Mouse (Mus musculus): ENCODE results near the gene Epn1. TPM values are rescaled to one million over a fixed set of nuclear protein-coding genes. Genes with fewer than 3 reads are reported as not detected.

Gene Epn1
- polyA plus RNA-seq, 1 experiment from 2014 or later, result 77.9 TPM

- Histone ChIP-seq H3K4me2 (no peak overlapping the region), H3K27me3 (ENCODE audit: insufficient read depth, low read length) (no peaks in the 10 kb centered on the region), H3K9ac (no peak overlapping the region), H3K27ac (ENCODE audit: low read depth) (no peak overlapping the region), H3K9me3 (ENCODE audit: low read depth, low read length) (no peaks in the 10 kb centered on the region), H3K4me3 (ENCODE audit: low read depth, low read length) (no peak overlapping the region), H3K4me1 (ENCODE audit: insufficient read depth) (no peaks in the 10 kb centered on the region), H3K36me3 (ENCODE audit: insufficient read depth) (peaks cover 92% of the 10 kb centered on the region)
- DNase-seq (no peak), ATAC-seq (ENCODE audit: insufficient read depth) (no peak)
- WGBS, result 91% methylated on average over 15 of the region's 15 CpGs
- no peak for TF ChIP-seq CTCF (IDR thresholded peaks at IDR 0.05; ENCODE audit: low read depth)
Measured at GRCm38 (mm10) chr7:5091008-5091728, 11.1 kb downstream of the Epn1 start.

DNA sequence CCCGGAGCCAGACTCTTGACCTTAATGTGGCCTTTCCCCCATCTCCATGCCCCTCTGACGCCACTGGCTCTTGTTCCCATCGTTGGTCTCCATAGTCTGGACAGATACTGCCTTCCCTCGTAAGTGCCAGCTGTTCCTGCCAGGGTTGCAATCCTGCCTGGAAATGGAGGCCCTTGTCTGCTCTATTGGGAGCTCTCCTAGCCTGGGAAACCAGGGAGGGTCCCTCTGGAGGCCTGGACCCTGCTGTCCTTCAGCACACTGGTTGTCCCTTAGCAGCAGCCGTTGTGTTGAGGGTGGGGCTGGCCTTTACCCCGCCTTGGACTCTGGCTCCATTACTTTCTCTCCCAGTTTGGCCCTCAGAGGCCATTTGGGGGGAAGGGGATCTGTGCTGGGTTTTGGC is 12.3 kb downstream of the Epn1 start:
- H3K4me1 ChIP-seq (ENCODE audit: insufficient read depth), result no peaks in the 10 kb centered on the region
- 68% methylated on average over 6 of the region's 6 CpGs for WGBS
- H3K27me3 ChIP-seq (ENCODE audit: insufficient read depth, low read length), result no peaks in the 10 kb centered on the region
- H3K4me3 ChIP-seq (ENCODE audit: low read depth, low read length), result no peak overlapping the region
- H3K4me2 ChIP-seq, result no peak overlapping the region
- DNase-seq, result no peak
- H3K36me3 ChIP-seq (ENCODE audit: insufficient read depth), result peaks cover 93% of the 10 kb centered on the region
- H3K9me3 ChIP-seq (ENCODE audit: low read depth, low read length), result no peaks in the 10 kb centered on the region
- ATAC-seq (ENCODE audit: insufficient read depth), result no peak
- no peak overlapping the region for H3K9ac ChIP-seq
- no peak for TF ChIP-seq CTCF (IDR thresholded peaks at IDR 0.05; ENCODE audit: low read depth)
- H3K27ac ChIP-seq (ENCODE audit: low read depth), result no peak overlapping the region

DNA sequence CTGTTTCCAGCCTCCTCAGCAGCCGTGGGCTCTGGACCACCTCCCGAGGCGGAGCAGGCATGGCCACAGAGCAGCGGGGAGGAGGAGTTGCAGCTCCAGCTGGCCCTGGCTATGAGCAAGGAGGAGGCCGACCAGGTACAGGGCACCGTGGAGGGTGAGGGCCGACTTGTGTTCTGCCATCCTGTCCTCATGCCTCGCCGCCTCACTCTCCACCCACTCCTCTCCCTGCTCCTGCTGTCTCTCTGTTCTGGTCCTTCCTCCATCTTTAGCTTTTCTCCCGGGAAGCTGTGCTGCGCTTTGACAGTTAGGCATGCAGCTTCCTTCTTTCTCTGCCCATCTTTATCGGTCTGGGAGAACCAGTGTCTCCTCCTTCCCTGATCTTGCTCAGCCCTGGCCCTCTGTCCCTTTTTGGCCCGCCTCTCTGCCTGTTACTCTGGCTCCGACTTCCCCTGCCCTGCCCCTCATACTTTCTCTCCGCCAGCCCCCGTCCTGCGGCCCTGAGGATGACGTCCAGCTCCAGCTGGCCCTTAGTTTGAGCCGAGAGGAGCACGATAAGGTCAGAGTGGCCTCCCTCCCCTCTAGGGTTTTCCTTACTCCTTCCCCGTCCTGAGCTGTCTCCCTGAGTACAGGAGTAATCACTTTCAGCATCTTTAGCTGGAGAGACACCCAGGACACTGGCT is 12.9 kb downstream of the Epn1 start:
- TF ChIP-seq CTCF (IDR thresholded peaks at IDR 0.05; ENCODE audit: low read depth), result no peak
- ATAC-seq (ENCODE audit: insufficient read depth), result no peak
- H3K4me3 ChIP-seq (ENCODE audit: low read depth, low read length), result no peak overlapping the region
- H3K27me3 ChIP-seq (ENCODE audit: insufficient read depth, low read length), result no peaks in the 10 kb centered on the region
- H3K27ac ChIP-seq (ENCODE audit: low read depth), result no peak overlapping the region
- H3K4me2 ChIP-seq, result no peak overlapping the region
- no peaks in the 10 kb centered on the region for H3K9me3 ChIP-seq (ENCODE audit: low read depth, low read length)
- peaks cover 93% of the 10 kb centered on the region for H3K36me3 ChIP-seq (ENCODE audit: insufficient read depth)
- no peak for DNase-seq
- no peaks in the 10 kb centered on the region for H3K4me1 ChIP-seq (ENCODE audit: insufficient read depth)
- WGBS, result 79% methylated on average over 21 of the region's 21 CpGs
- H3K9ac ChIP-seq, result no peak overlapping the region

DNA sequence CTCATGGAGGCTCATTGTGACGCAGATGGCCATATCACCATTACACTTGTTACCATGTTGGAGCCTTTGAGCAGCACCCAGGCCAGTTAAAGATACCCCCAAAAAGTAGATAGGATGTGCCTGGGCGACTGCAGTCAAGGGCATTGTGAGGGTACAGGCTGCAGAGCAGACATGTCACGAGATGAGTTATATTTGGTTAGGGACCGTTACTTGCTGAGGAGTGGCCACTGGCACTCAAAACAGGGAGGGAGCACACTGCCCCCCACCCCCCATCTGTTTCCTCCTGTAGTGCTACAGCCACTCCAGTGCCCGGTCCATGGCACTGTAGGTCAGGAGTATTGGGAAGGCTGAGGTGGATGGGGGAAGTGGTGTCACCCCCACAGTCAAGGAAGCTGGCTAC is 18.7 kb downstream of the Epn1 start:
- Histone ChIP-seq H3K4me2 (no peak overlapping the region), H3K4me1 (ENCODE audit: insufficient read depth) (no peaks in the 10 kb centered on the region), H3K9me3 (ENCODE audit: low read depth, low read length) (no peaks in the 10 kb centered on the region), H3K27me3 (ENCODE audit: insufficient read depth, low read length) (no peaks in the 10 kb centered on the region), H3K9ac (no peak overlapping the region), H3K27ac (ENCODE audit: low read depth) (no peak overlapping the region), H3K4me3 (ENCODE audit: low read depth, low read length) (no peak overlapping the region), H3K36me3 (ENCODE audit: insufficient read depth) (peaks cover 52% of the 10 kb centered on the region)
- WGBS, result 87% methylated on average over 5 of the region's 5 CpGs
- TF ChIP-seq CTCF (IDR thresholded peaks at IDR 0.05; ENCODE audit: low read depth), result no peak
- no peak for ATAC-seq (ENCODE audit: insufficient read depth)
- no peak for DNase-seq

DNA sequence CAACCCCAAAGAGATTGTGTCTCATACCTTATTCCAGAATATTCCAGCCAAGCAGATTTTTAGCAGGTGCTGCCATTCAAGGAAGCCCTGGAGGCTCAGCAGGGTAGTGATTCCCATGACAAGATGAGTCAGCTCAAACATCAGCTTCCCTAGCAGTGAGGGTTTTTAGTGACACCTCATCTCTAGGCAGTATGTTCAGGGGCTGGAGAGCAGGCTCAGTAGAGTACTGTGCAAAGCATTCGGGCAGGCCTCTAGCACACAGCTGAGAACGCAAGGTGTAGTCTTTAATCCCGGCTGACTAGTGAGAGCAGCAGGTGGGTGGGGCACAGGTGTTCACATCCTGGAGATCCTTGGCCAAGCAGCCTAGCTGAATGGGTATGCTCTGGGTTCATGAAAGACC is 19.8 kb downstream of the Epn1 start:
- Histone ChIP-seq H3K4me1 (ENCODE audit: insufficient read depth) (no peaks in the 10 kb centered on the region), H3K27ac (ENCODE audit: low read depth) (no peak overlapping the region), H3K9me3 (ENCODE audit: low read depth, low read length) (no peaks in the 10 kb centered on the region), H3K9ac (no peak overlapping the region), H3K36me3 (ENCODE audit: insufficient read depth) (peaks cover 42% of the 10 kb centered on the region), H3K4me2 (no peak overlapping the region), H3K4me3 (ENCODE audit: low read depth, low read length) (no peak overlapping the region), H3K27me3 (ENCODE audit: insufficient read depth, low read length) (no peaks in the 10 kb centered on the region)
- TF ChIP-seq CTCF (IDR thresholded peaks at IDR 0.05; ENCODE audit: low read depth), result no peak
- no peak for DNase-seq
- 85% methylated on average over 3 of the region's 3 CpGs for WGBS
- no peak; the same call in 1 of the 2 replicates for ATAC-seq (ENCODE audit: insufficient read depth)

- Histone ChIP-seq H3K4me2 (no peak overlapping the region), H3K27me3 (ENCODE audit: insufficient read depth, low read length) (no peaks in the 10 kb centered on the region), H3K9me3 (ENCODE audit: low read depth, low read length) (no peaks in the 10 kb centered on the region), H3K9ac (no peak overlapping the region), H3K36me3 (ENCODE audit: insufficient read depth) (peaks cover 28% of the 10 kb centered on the region), H3K4me1 (ENCODE audit: insufficient read depth) (no peaks in the 10 kb centered on the region), H3K27ac (ENCODE audit: low read depth) (no peak overlapping the region), H3K4me3 (ENCODE audit: low read depth, low read length) (no peak overlapping the region)
- peak; percentile 25; the same call in 1 of the 2 replicates for ATAC-seq (ENCODE audit: insufficient read depth)
- WGBS, result 78% methylated on average over 10 of the region's 10 CpGs
- no peak for TF ChIP-seq CTCF (IDR thresholded peaks at IDR 0.05; ENCODE audit: low read depth)
- peak; percentile 11 for DNase-seq
Measured at GRCm38 (mm10) chr7:5101066-5101663, 21.1 kb downstream of the Epn1 start.

DNA sequence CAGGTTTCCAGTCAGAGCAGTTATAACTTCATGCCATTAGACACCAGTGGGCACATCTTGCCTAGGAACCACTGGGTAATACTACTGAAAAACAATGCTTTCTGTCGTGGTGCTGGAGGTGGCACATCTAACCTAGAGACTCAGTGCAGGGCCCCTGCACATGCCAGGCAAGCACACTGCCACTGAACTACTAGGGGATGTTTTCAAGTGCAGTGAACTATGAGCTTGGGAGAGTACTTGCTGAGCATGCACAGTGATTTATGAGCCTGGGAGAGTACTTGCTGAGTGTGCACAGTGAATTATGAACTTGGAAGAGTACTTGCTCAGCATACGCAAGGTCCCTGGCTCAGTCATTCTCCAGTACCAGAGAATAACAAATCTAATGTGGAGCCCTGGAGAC is 22.5 kb downstream of the Epn1 start:
- Histone ChIP-seq H3K9ac (no peak overlapping the region), H3K27me3 (ENCODE audit: insufficient read depth, low read length) (no peaks in the 10 kb centered on the region), H3K4me2 (no peak overlapping the region), H3K36me3 (ENCODE audit: insufficient read depth) (peaks cover 15% of the 10 kb centered on the region), H3K9me3 (ENCODE audit: low read depth, low read length) (no peaks in the 10 kb centered on the region), H3K27ac (ENCODE audit: low read depth) (no peak overlapping the region), H3K4me3 (ENCODE audit: low read depth, low read length) (no peak overlapping the region), H3K4me1 (ENCODE audit: insufficient read depth) (no peaks in the 10 kb centered on the region)
- ATAC-seq (ENCODE audit: insufficient read depth) (no peak), DNase-seq (no peak)
- TF ChIP-seq CTCF (IDR thresholded peaks at IDR 0.05; ENCODE audit: low read depth), result no peak
- WGBS, result 88% methylated on average over 2 of the region's 2 CpGs
